Mouse (Mus musculus) kidney, postnatal 10 days (tissue): ENCODE results near the gene Sdccag8.

Experiments
- DNase-seq: peaks from one replicate; pipeline ENCODE4 v3.0.0; 2021; ENCODE audit warnings: mixed read lengths

Sdccag8 gene

DNA sequence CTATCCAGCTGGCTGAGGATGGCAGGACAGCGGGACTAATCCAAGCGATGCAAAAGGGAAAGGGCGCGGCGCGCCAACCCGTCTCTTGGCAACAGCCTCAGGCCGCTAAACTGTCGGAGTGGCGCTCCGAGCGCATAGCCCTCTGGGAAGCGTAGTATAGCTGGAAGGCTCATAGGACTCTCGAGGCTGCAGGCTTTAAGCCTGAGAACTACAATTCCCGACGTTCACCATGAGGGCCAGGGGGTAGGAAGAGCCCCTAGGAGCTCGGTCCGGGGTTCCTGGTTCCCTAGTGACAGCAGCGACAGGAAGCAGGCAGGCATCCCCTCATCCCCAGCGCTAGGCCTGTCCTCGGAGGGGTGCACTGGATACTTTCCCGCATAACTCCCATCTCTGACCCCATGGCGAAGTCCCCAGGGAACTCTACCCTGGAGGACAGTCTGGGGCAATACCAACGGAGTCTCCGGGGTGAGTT, at the start of gene Sdccag8:
TSS of gene Sdccag8 (plus strand) at position 70 of the 472 bp plus-strand sequence.
- peak; percentile 96 for DNase-seq

DNA sequence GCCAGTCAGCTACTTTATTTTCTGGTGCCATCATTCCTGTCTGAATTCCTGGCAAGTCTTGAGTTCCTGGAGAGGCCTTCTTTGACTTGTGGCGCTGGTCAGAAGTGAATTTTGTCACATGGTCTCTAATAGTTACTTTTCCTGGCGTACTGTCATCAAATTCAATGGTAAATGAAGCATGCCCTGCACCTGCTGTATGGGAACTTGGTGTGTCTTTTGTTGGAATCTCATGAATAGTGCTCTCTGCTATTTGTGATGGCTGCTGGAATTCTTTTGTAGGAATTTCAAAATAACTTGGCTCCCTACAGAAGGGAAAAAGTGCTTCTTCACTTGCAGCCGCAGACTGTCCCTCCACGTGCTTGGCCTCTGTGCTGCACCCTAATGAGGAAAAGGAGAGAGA, 39.9 kb upstream of the Sdccag8 start:
- DNase-seq = no peak

DNA sequence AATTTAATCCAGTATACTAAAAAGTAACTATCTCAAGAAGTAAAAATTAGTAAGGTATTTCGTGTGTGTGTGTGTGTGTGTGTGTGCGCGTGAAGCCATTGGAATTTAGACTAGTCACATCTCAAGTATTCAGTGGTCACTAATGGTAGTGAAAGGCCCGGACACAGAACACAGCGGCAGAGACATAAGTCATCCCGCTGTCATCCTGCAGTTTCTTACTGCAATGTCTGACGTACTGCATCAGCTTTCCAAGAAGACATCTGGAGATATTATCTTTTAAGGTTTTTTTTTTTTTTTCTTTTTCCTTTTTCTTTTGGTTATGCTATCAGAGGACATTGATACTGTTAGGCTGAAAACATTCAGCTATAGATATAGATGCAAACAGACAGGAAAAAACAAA, 25.1 kb upstream of the Sdccag8 start:
- no peak for DNase-seq

DNA sequence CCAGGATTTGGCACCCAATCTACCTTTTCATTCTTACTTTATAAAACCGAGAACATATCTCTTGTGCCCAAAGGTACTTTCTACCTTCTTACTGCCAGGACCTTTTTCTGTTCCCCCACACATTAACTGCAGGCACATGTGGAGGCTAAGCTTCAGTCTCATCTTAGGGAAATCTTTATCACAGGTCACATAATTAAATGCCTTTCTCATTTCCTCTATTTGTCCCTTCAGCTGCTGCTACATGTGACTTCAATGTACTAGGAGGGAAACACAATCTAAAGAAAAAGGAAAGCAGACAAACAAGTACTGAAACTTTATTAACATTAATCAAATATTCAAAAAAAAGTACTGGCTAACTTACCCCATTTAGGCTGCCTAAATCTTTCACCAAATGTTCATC, 22.3 kb upstream of the Sdccag8 start:
- no peak for DNase-seq

DNA sequence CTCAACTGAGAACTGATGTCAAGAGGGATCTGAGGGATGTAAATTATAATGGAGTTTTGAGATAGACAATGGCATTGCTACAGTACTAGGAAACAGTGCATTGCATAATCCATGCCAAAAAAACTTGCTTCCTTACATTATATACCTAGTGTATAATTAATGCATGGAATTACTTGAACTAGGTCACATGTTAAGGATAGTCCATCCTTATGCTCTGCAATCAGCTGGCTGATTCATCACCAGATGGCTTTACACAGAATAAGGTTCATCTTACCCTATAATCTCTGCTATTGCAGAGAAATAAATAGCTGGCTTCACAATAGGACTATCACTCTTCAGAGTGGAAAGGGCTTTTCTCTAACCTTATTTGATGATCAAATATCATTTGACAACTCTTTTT, 15.8 kb upstream of the Sdccag8 start:
- DNase-seq = no peak

DNA sequence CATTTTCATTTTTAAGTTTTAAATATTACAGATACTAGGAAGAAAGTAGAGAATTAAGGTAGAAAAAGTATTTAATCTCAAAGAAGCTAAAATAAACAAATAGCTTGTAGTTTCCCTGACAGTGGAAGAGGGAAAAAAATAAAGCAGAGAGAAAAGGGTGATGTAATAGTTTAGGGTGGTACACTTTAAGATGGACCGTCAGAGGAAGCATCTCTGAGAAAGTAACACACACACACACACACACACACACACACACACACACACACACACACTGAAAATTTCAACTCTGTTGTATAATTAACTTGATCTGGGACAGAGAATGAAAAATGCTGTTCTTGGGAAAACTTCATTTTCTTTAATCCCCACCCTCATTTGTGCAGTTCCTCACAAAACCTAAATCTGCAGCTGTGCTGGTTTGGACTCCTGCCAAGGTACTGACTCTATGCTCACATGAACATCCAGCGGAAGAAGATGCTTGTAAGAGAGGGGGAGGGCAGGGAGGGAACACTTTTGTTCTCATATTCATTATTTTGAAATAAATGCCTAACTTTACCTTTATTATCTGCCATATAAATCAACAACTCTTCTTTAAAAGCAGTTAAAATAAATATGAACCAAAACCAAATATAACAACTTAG, 13.6 kb upstream of the Sdccag8 start:
- DNase-seq = peak; percentile 83

DNA sequence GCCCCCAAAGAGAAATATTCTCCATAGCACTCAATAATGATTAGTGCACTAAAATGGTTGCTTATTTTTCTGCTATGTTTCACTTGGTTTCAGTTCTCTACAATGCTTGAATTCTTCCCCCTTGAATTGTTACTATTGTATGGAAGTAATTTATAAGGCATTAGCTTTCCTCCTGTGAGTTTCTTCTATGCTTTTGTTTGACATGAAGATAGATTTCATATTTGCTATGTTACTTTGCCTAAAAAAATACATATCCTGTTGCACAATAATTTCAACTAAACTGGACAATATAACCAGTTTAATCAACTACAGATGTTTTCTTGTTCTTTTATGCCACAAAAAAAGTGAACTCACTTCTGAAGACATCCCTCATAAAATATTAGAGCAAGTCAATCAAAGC, 4.3 kb upstream of the Sdccag8 start:
- no peak for DNase-seq

DNA sequence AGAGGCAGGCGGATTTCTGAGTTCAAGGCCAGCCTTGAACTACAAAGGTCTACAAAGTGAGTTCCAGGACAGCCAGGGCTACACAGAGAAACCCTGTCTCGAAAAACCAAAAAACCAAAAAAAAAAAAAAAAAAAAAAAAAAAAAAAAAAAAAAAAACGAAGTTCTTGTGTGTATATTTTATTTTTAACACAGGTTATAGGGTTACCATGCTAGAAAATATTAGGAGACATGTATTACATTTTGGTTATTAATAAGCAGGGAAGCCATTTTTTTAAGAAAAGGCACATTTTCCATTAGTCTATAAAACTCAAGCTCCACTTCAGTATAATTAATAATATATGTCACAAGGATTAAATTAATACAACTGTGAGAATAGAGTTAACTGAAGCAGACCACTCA, 2.6 kb upstream of the Sdccag8 start:
- DNase-seq = no peak

DNA sequence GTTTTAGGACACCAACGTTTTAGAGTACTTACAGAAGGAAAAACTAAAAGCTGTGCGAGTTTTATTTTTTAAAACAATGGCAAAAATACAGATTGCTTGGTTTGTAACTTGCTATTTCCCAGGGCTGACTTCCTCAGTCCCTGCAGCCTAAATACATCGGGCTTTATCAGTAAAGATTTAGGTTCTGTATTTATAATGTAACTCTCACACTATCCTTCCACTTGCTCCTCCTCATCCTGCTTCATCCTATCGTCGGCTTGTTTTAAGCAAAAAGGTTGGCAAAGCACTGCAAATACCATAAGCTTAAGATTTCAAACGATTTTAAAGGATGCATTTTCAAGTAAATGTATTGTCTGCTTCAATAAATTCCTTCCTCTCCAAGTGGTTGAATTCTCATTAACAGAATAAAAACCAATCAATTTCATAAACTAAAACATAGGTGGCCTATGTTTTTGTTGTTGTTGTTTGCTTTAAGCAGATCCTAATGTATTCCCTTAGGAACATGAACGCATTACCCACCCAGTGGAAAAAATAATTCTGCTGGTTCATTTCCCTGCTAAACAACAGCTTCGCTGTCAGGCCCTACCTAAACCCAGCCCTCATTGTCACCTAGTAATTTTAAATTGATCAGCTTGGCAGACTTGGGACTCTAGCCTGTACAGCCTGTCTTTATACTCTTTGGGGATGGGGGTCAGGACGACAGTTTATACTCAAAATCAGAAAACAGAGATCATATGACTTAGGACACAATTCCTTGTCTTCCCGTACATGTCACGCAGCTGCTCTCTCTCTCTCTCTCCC, 1.8 kb upstream of the Sdccag8 start:
- no peak for DNase-seq

DNA sequence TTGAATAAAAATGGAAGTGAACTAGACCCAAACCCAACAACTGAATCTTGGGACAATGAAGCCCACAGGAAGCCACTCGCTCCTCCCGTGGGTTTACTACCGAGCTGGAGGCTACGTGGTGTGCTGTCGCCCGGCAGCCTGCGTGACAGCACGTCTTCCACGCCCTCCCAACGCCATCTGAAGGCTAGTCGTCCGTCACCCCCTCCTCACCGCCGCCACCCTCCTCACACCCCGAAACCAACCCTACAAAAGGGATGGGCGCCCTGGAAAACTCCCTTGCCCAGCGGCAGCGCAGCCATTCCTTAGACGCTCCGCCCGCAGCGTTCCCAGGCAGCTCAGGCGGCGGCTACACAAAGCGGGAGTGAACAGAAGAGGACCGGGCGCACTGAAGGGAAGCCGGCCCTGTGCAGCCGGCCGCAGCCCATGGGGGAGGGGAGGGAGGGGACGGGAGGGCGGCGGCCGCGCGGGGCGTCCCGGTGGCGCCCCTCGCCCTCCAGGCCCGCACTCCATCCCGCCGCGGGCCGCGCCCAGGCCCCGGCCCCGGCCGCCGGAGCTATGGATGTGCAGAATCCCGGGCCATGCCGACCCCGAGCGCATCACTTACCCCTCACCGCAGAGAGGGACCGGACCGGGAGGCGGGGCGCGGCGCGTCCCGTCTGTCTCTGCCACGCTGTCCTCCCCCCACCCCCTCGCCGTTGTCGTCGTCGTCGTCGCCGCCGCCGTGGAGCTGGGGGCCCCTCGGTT, 996 bp upstream of the Sdccag8 start:
- peak; percentile 80 for DNase-seq

DNA sequence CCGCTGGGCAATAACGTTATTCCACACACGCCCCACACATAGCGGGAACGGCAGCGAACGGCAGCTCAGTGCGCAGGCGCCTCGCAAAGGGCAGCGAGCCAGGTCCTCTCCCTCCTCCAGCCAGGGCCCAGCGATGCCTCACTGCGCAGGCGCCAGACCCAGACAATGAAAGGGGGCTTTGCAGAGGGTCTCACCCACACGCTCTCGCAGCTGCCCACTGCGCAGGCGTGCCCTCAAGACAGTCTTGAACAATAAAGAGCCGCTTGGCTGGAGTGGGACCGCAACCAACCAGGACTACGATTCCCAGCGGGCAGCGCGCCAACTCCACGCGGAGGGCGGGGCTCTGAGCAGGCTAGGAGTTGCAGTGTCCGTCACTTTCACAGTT, 432 bp upstream of the Sdccag8 start, which contains the start of gene Cep170:
TSS of gene Cep170 (minus strand) at position 32 of the 385 bp plus-strand sequence.
- peak; percentile 98 for DNase-seq

DNA sequence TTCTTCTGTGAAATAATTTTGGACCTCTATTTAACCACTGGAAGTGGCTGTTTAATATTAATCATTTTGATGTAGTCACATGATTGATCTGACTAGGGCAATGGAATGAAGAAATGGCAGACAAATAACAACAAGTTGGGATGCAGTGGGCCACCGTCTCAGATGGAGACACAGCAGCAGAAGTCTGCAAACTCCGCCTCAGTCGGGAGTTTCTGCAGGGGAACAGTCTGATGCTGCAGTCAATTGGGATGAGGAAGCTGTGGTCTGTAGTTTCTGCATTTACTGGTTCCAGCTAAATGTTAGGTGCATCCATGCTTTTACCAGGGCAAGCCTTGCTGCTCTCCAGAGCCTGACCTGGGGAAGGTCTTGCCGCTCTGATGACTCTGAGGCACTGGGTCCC, 2.3 kb downstream of the Sdccag8 start:
- DNase-seq = no peak

DNA sequence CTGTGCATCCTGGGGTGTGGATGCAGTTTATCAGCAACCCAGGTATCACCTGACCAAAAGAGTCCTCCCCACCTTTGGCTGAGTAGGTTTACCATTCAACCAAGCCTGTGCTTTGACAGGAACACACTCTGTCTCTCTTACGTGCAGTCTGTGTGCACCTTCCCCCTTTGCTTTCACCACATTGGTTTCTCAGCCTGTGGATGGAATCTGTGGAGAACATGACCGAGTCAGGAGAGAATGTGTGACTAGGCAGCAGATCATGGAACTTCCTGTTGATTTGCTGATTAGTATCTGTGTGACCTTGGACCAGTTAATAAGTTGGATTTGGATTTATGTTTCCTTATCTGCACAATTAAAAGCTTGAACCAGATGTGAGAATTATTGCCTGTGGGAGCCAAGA, 3.7 kb downstream of the Sdccag8 start:
- DNase-seq = no peak

DNA sequence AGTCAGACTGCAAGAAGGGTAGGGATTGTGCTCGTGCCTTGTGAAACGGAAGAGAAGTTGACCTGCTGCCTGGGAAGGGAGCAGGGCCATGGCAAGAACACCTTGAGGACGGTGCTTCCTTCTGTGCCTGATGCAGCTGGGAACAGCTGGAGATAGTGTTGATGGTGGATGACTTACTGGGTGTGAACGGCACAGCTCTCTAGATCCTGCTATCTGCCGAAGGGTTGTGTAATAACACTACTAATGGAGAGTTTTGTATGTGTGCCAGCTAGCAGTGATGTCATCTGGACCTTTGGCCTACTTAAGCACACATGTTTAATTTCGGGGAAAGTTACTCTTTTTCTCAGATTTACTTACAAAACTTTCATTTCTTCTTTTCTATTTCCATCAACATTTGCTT, 4.3 kb downstream of the Sdccag8 start:
- DNase-seq = peak; percentile 23

DNA sequence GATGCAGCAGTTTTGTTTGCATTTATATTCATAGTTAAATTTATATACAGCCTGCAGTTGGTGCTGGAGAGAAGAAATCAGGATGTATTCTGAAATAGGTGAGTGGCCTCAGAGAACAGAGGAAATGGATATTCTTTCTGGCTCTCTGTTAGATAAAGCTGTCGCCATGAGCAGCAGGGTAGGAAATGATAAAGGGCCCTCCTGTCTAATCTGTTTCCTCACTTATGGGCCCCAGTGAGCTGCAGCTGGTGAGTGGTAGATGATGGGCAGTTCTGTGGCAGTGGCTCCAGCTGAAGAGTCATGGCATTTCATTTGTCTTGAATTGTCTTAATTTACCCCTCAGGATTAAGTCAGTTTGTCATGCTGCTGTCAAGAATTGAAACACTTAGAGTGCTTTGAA, 7.5 kb downstream of the Sdccag8 start:
- DNase-seq = no peak

DNA sequence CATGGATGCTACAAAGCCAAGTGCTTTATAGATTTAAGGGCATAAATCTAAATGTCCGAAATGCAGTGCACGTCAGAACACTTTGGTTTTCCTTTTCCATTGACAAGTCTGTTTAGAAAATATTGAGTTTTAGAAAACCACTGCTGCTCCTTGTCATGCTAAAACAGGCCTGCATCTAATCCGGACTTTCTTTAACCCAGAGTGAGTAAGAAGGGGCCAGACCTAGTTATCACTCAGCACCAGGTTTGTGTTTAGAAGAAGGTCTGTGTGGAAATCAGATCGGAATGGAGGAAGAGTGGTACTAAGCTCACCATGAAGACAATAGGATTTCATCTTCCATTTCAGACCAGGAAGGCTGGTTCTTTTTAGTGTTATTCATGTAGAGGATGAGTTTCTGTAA, 8.5 kb downstream of the Sdccag8 start:
- DNase-seq = no peak

DNA sequence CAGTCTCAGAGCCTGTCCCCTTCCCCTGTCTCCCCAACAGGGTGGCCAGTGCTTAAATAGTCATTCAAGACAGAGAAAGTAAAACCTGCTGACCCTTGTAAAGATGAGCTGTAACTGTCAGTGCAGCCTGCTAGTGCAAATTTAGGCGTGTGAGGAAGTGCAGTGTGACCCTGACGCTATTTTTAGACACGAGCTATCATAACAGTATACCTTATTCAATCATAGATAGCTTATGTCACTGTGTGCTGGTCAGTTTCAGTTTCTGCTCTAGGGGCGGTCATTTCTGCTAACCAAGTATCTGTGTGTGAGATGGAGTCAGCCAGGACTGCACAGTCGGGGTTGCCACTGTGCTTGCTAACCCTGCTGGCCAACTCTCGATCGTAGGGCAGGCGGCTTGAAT, 9.4 kb downstream of the Sdccag8 start:
- DNase-seq = no peak

DNA sequence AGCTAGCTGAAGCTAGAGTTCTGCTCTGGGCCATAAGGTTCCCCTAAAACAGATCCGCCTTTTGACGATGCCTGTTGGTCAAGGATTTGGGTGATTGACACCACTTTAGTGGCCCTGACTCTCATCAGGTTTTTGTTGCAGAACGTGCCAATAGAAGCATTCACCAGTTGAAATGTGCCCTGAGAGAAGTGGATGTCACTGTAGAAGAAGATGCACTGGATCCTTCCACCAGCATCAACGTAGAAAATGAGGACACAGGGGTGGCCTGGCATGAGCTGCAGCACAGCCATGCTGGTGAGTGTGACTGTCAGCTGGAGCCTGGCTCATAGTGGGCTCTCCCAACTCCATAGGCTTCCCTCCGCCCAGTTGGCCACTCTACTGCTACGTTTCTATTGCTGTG, 10.2 kb downstream of the Sdccag8 start:
- no peak for DNase-seq

DNA sequence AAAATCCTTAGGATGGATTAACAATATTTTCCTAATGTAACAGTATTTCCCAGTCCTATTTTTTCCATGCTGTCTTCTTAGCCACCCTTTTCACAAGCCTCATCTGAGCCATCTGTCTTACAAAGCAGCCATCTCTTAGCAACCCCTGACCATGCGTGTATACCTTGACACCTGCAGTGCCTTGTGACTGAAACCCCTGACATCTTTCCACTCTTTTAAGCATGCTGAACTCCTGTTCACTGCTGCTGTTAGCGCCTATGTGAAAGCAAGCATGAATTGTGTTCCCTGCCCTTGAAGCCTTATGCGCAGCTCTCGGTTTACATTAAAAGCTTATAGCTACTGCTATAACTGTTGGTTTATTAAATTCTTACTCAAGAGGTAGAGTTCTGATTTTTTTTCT, 10.6 kb downstream of the Sdccag8 start:
- DNase-seq = no peak

DNA sequence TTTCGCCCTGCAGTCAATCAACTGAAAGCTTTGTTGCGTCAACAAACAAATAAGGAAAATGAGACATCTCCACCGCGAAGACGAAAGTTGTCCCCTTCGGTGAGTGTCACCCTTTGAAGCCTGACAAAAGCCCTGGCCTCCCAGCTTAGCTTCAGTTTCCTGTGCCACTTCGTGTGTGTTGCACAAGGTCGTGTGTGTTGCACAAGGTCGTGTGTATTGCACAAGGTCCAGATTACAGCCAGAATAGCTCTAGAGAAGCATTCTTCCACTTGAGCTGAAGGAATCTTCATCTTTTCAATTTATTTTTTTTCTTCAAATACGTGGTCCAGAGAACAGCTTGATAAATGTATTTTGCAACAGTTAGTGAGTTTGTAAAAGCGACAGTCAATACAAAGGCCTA, 11.7 kb downstream of the Sdccag8 start:
- no peak for DNase-seq

DNA sequence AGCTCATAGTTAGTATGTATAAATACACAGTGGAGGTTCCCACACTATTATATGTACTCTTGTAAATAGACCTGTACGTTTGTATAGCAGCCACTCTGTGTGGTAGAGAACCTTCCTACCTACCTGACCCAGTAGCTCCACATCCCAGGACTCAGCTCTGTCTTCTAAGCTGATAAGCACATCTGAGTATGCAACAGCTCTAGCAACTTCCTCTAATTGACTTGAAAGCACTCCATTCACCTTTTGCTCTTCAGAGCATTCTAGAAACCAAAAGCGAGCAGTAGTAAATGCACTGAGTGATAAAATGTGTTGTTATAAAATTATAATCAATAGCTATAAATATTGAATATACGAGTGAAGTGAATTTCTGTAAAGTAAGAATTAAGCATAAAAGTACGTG, 12.5 kb downstream of the Sdccag8 start:
- DNase-seq = no peak

DNA sequence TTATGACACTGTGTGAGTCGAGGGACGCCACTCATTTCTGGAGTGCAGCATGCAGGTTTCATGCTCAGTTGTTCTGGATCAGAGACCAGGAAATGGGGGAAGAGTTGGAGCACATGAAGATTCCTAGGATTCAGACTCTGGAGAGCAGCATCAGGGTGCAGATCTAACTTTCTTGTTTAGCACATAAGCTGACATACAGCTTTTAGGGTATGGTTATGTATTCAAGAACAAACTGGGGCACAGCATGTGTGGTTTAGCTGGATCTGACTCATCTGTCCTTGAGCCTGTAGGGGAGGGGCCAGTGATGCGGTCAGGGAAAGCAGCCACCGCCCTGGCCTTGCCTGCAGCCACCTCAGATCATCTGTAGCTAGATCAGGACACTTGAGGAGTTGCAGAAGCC, 12.9 kb downstream of the Sdccag8 start:
- DNase-seq = no peak

DNA sequence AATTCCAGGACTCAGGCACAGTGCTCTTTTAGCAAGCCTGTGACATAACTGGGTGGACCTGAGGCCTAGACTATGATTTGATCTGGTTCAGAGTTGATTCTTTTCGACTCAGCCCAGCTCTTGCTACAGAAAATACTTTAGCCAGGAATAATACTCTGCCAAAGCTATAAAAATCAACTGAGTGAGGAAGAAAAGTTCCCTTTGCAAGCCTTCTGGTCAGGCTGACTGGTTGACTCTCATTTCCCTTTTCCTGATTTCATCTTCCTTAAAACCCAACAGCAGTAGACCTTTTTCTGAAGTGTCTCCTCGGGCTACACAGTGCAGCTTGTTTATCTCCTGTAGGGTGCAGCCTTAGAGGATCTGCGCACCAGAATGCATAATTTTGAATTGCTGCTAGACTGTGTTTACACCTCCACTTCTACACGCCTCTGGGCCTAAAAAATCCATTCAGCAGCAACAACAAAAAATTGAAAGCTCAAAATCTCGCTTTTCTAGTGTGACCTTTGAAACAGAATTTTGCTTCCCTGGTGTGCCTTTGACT, 13.6 kb downstream of the Sdccag8 start:
- DNase-seq = no peak

DNA sequence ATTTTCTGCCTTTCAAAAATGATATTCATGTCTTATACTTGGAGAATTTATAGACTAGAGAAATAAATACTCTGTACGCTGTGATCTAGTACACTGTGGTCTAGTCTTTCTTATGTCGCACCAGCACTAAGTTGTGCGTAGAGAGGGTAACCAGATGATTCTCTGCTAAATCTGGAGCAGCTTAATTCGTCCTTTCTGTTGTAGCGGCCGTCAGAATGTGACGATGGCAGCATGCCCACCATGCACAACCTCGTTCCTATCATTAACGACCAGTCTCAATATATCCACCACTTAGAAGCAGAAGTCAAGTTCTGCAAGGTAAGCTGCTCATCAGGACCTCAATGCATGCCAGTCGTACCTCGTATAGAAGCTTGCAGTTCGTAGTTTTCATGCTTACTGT, 14.2 kb downstream of the Sdccag8 start:
- no peak for DNase-seq
